Mouse (Mus musculus) heart, embryonic 14.5 days (tissue): Measurements from ENCODE around the gene Tcap. TPM values are rescaled to one million over a fixed set of nuclear protein-coding genes. Genes with fewer than 3 reads are reported as not detected.
A peak's percentile ranks its signal among the peaks of the same experiment; 100 is the strongest.

Experiments used
- ATAC-seq: fragments of 200-750 bp; cut with Nextera tagmentation; 2 replicates; pipeline ENCODE4 v1.8.0; 2017; ENCODE audit warnings: low read depth, moderate TSS enrichment; ENCODE audit not compliant: insufficient number of reproducible peaks, insufficient read depth, low FRiP score
- H3K27ac ChIP-seq, 2 experiments: fragments of 200-500 bp in 1 of 2; fragments of 300-500 bp in 1 of 2; sonication (generic) in 1 of 2; replicated peaks in 1 of 2; 2 replicates each; pipeline ENCODE4 v1.5.1; 2012 to 2014; ENCODE audit warnings: low read depth in 2 of 2, low read length in 2 of 2, control low read depth in 1 of 2, mild to moderate bottlenecking in 1 of 2, mixed read lengths in 1 of 2; ENCODE audit not compliant: control insufficient read depth in 1 of 2, insufficient read depth in 1 of 2
- H3K27me3 ChIP-seq: fragments of 300-500 bp; sonication (generic); 2 replicates; pipeline ENCODE4 v1.6.1; 2014; ENCODE audit warnings: mild to moderate bottlenecking, low read length, control low read depth; ENCODE audit not compliant: control insufficient read depth, insufficient read depth
- H3K36me3 ChIP-seq: fragments of 300-500 bp; sonication (generic); 2 replicates; pipeline ENCODE4 v1.6.1; 2014; ENCODE audit warnings: mild to moderate bottlenecking, control low read depth, low read length, mixed read lengths; ENCODE audit not compliant: control insufficient read depth, insufficient read depth
- H3K4me1 ChIP-seq, 2 experiments: fragments of 200-500 bp in 1 of 2; fragments of 300-500 bp in 1 of 2; sonication (generic) in 1 of 2; 2 replicates each; pipeline ENCODE4 v1.6.1; 2012 to 2014; ENCODE audit warnings: low read length in 2 of 2, control low read depth in 1 of 2, mixed read lengths in 1 of 2; ENCODE audit not compliant: control insufficient read depth in 2 of 2, insufficient read depth in 2 of 2
- H3K4me2 ChIP-seq: fragments of 300-500 bp; sonication (generic); 2 replicates; pipeline ENCODE4 v1.6.1; 2014; ENCODE audit warnings: mild to moderate bottlenecking, low read length
- H3K4me3 ChIP-seq, 2 experiments: fragments of 200-500 bp in 1 of 2; fragments of 300-500 bp in 1 of 2; sonication (generic) in 1 of 2; 2 replicates each; pipeline ENCODE4 v1.5.1; 2012 to 2014; ENCODE audit warnings: low read length in 2 of 2, mild to moderate bottlenecking in 2 of 2, control low read depth in 1 of 2, low read depth in 1 of 2, moderate library complexity in 1 of 2; ENCODE audit not compliant: control insufficient read depth in 1 of 2, insufficient read depth in 1 of 2
- H3K9ac ChIP-seq: fragments of 300-500 bp; sonication (generic); 2 replicates; pipeline ENCODE4 v1.6.1; 2014; ENCODE audit warnings: mild to moderate bottlenecking, low read length
- H3K9me3 ChIP-seq: fragments of 300-500 bp; sonication (generic); 2 replicates; pipeline ENCODE4 v1.6.1; 2016; ENCODE audit warnings: low read length, control low read depth; ENCODE audit not compliant: control insufficient read depth
- WGBS: fragments of 180-500 bp; shearing (Covaris S2); extraction: QIAGEN DNeasy Blood & Tissue Kit; methylation state at CpG from one replicate; pipeline ENCODE4 v1.1.7; 2014; 5-methylcytosine and 5-hydroxymethylcytosine counted together
- polyA plus RNA-seq: library from polyadenylated mRNA; unstranded; fragments of >200 nt; fragmentation: Nextera tagmentation; extraction: Ambion mirVana; gene quantifications from 2 replicates; pipeline ENCODE4 v1.2.1, GENCODE M21; 2014

Gene Tcap
- polyA plus RNA-seq, 1 experiment from 2014 or later, result 178 TPM

- no peak overlapping the region for H3K4me3 ChIP-seq
- H3K27me3 ChIP-seq, result peaks cover 11% of the 10 kb centered on the region
- peak overlapping the region; percentile 91; a peak in 3 of 4 replicates for H3K27ac ChIP-seq
- 0 out of 2 replicates have a peak, but pooled peaks cover 5% of the 10 kb centered on the region for H3K36me3 ChIP-seq
- ATAC-seq, result no peak
- H3K9ac ChIP-seq, result peak overlapping the region; percentile 78; the same call in 1 of the 2 replicates
- peak overlapping the region; percentile 76 for H3K4me2 ChIP-seq
- H3K9me3 ChIP-seq, result no peaks in the 10 kb centered on the region
- WGBS, result 70% methylated on average over 7 of the region's 7 CpGs
- peaks cover 18 to 38% of the 10 kb centered on the region in 2 experiments for H3K4me1 ChIP-seq
Observed at GRCm38 (mm10) chr11:98356625-98357394, 26.8 kb upstream of the Tcap start.

- peak overlapping the region; percentile 78 for H3K9ac ChIP-seq
- peaks cover 3% of the 10 kb centered on the region; the same call in 1 of the 2 replicates for H3K27me3 ChIP-seq
- peaks cover 18 to 40% of the 10 kb centered on the region in 2 experiments for H3K4me1 ChIP-seq
- 0 out of 2 replicates have a peak, but pooled peaks cover 5% of the 10 kb centered on the region for H3K36me3 ChIP-seq
- 11% methylated on average over 13 of the region's 13 CpGs for WGBS
- H3K4me3 ChIP-seq, result peak overlapping the region; percentile 50 to 65
- H3K9me3 ChIP-seq, result no peaks in the 10 kb centered on the region
- peak overlapping the region; percentile 91 for H3K27ac ChIP-seq
- ATAC-seq, result no peak
- peak overlapping the region; percentile 76 for H3K4me2 ChIP-seq
Observed at GRCm38 (mm10) chr11:98357396-98358160, 26.0 kb upstream of the Tcap start.

GRCm38 (mm10) chr11:98358161-98359083 is 25.2 kb upstream of the Tcap start, which contains the start of gene Stard3:
Stard3 (plus strand) TSS chr11:98358368.
- Histone ChIP-seq H3K4me1 (peaks cover 18 to 40% of the 10 kb centered on the region in 2 experiments), H3K27ac (peak within 1 kb of the TSS; percentile 91 to 92), H3K27me3 (no peaks in the 10 kb centered on the region), H3K4me2 (peak within 1 kb of the TSS; percentile 76), H3K4me3 (peak within 1 kb of the TSS; percentile 65 to 97), H3K9ac (peak within 1 kb of the TSS; percentile 78), H3K36me3 (0 out of 2 replicates have a peak, but pooled peaks cover 5% of the 10 kb centered on the region), H3K9me3 (no peaks in the 10 kb centered on the region)
- ATAC-seq, result peak; percentile 74
- WGBS, result under 1% methylated on average over 59 of the region's 60 CpGs

GRCm38 (mm10) chr11:98360866-98361521 is 22.6 kb upstream of the Tcap start:
- no peaks in the 10 kb centered on the region for H3K27me3 ChIP-seq
- no peak overlapping the region for H3K4me2 ChIP-seq
- H3K4me3 ChIP-seq, result no peak overlapping the region
- H3K36me3 ChIP-seq, result 0 out of 2 replicates have a peak, but pooled peaks cover 5% of the 10 kb centered on the region
- 72% methylated on average over 9 of the region's 9 CpGs for WGBS
- H3K4me1 ChIP-seq, result peaks cover 18 to 35% of the 10 kb centered on the region in 2 experiments
- H3K9ac ChIP-seq, result 0 out of 2 replicates have a peak overlapping the region, but pooled peaks have one; percentile 2
- H3K9me3 ChIP-seq, result no peaks in the 10 kb centered on the region
- H3K27ac ChIP-seq, result peak overlapping the region in 1 of 2 experiments; percentile 27; a peak in 2 of 4 replicates
- ATAC-seq, result no peak

DNA sequence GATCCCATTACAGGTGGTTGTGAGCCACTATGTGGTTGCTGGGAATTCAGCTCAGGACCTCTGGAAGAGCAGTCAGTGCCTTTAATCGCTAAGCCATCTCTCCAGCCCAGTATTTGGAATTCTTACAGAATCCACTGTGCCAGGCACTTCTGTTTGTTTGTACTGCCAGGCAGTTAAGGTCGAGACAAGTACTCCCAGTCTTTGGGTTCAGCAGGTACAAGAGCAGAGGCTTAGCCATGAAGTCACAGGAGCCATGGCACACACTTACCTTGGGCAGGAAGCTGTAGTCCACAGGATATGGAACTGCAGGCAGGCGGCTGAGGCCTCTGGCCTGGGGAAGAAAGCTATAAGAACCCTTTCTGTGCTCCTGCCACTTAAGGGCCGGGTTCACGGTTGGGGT is 19.8 kb upstream of the Tcap start:
- H3K4me3 ChIP-seq, result no peak overlapping the region
- no peaks in the 10 kb centered on the region for H3K27me3 ChIP-seq
- no peak overlapping the region for H3K27ac ChIP-seq
- 0 out of 2 replicates have a peak, but pooled peaks cover 8% of the 10 kb centered on the region for H3K36me3 ChIP-seq
- peaks cover 30 to 43% of the 10 kb centered on the region in 2 experiments for H3K4me1 ChIP-seq
- no peak overlapping the region for H3K9ac ChIP-seq
- no peak overlapping the region for H3K4me2 ChIP-seq
- WGBS, result 79% methylated on average over 5 of the region's 5 CpGs
- no peak for ATAC-seq
- no peaks in the 10 kb centered on the region for H3K9me3 ChIP-seq

DNA sequence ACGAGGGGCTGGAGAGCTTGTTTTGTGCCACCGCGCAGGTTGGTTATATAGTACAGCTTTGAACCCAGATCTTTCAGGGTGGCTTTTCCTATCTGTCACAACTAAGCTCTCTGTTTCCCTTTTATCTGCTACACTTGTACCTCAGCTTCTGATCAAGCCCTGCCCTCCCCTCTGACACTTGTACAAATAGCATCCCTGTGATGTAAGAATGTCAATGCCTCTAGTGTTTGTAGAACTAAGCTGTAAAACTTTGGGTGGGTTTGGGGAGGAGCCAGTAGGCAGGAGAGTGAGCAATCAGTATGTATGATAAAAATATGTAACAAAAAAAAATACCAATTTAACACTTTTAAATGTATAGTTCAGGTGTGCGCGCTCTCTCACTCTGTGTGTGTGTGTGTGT is 19.2 kb upstream of the Tcap start:
- H3K4me1 ChIP-seq, result peaks cover 27 to 43% of the 10 kb centered on the region in 2 experiments
- 89% methylated on average over 5 of the region's 5 CpGs for WGBS
- no peak overlapping the region for H3K27ac ChIP-seq
- H3K9me3 ChIP-seq, result no peaks in the 10 kb centered on the region
- no peaks in the 10 kb centered on the region for H3K27me3 ChIP-seq
- no peak overlapping the region for H3K9ac ChIP-seq
- 0 out of 2 replicates have a peak, but pooled peaks cover 8% of the 10 kb centered on the region for H3K36me3 ChIP-seq
- ATAC-seq, result no peak
- H3K4me2 ChIP-seq, result no peak overlapping the region
- H3K4me3 ChIP-seq, result no peak overlapping the region
